Mouse (Mus musculus): ENCODE measurements around the gene Fcrl6. TPM values are rescaled to one million over a fixed set of nuclear protein-coding genes. Genes with fewer than 3 reads are reported as not detected.

The Fcrl6 gene
- total and polyA plus RNA-seq, 2 experiments: not detected

- H3K9ac ChIP-seq (ENCODE audit: low read depth, low read length): no peak overlapping the region
- TF ChIP-seq CTCF (IDR thresholded peaks at IDR 0.05; ENCODE audit: low read depth, low read length) (no peak), POLR2A (IDR thresholded peaks at IDR 0.05; ENCODE audit: extremely low read depth, insufficient read depth, low read length) (no peak)
- WGBS: 86% methylated on average over 4 of the region's 4 CpGs
Measured at GRCm38 (mm10) chr1:172618141-172618540, 15.8 kb upstream of the Fcrl6 start.

GRCm38 (mm10) chr1:172617365-172618076, 15.2 kb upstream of the Fcrl6 start:
- Histone ChIP-seq H3K36me3 (ENCODE audit: control insufficient read depth, insufficient read depth, low read length) (no peaks in the 10 kb centered on the region), H3K27ac (replicated peaks; ENCODE audit: insufficient read depth, low read depth, low read length) (no peak overlapping the region), H3K79me2 (ENCODE audit: control insufficient read depth, insufficient read depth, low read length) (no peaks in the 10 kb centered on the region), H3K4me1 (ENCODE audit: control insufficient read depth, insufficient read depth, low read length) (no peaks in the 10 kb centered on the region), H3K9ac (ENCODE audit: low read depth, low read length) (no peak overlapping the region), H3K4me3 (ENCODE audit: insufficient read depth, low read depth, low read length) (no peak overlapping the region), H3K27me3 (ENCODE audit: control insufficient read depth, insufficient read depth, low read length) (peaks cover 9% of the 10 kb centered on the region)
- TF ChIP-seq POLR2A (IDR thresholded peaks at IDR 0.05; ENCODE audit: extremely low read depth, insufficient read depth, low read length) (no peak), CTCF (IDR thresholded peaks at IDR 0.05; ENCODE audit: low read depth, low read length) (no peak)
- WGBS: 53% methylated on average over 14 of the region's 14 CpGs
- DNase-seq (ENCODE audit: extremely low read depth, low read depth, low spot score): no peak

More at GRCm38 (mm10) chr1:172618141-172618540, 15.8 kb upstream of the Fcrl6 start:
- no peak for DNase-seq (ENCODE audit: extremely low read depth, low read depth, low spot score)
- no peak overlapping the region for H3K4me3 ChIP-seq (ENCODE audit: insufficient read depth, low read depth, low read length)
- H3K36me3 ChIP-seq (ENCODE audit: control insufficient read depth, insufficient read depth, low read length): no peaks in the 10 kb centered on the region
- no peaks in the 10 kb centered on the region for H3K4me1 ChIP-seq (ENCODE audit: control insufficient read depth, insufficient read depth, low read length)
- H3K27me3 ChIP-seq (ENCODE audit: control insufficient read depth, insufficient read depth, low read length): peaks cover 9% of the 10 kb centered on the region
- no peaks in the 10 kb centered on the region for H3K79me2 ChIP-seq (ENCODE audit: control insufficient read depth, insufficient read depth, low read length)
- H3K27ac ChIP-seq (replicated peaks; ENCODE audit: insufficient read depth, low read depth, low read length): no peak overlapping the region

- no peak overlapping the region for H3K4me3 ChIP-seq (ENCODE audit: insufficient read depth, low read depth, low read length)
- H3K27ac ChIP-seq (replicated peaks; ENCODE audit: insufficient read depth, low read depth, low read length): no peak overlapping the region
- no peaks in the 10 kb centered on the region for H3K4me1 ChIP-seq (ENCODE audit: control insufficient read depth, insufficient read depth, low read length)
- no peak for TF ChIP-seq CTCF (IDR thresholded peaks at IDR 0.05; ENCODE audit: low read depth, low read length)
- TF ChIP-seq POLR2A (IDR thresholded peaks at IDR 0.05; ENCODE audit: extremely low read depth, insufficient read depth, low read length): no peak
- WGBS: 16% methylated on average over 22 of the region's 22 CpGs
- no peaks in the 10 kb centered on the region for H3K79me2 ChIP-seq (ENCODE audit: control insufficient read depth, insufficient read depth, low read length)
- no peaks in the 10 kb centered on the region for H3K36me3 ChIP-seq (ENCODE audit: control insufficient read depth, insufficient read depth, low read length)
- DNase-seq (ENCODE audit: extremely low read depth, low read depth, low spot score): no peak
- H3K9ac ChIP-seq (ENCODE audit: low read depth, low read length): no peak overlapping the region
- H3K27me3 ChIP-seq (ENCODE audit: control insufficient read depth, insufficient read depth, low read length): peaks cover 9% of the 10 kb centered on the region
Measured at GRCm38 (mm10) chr1:172616537-172617300, 14.4 kb upstream of the Fcrl6 start.

- H3K79me2 ChIP-seq (ENCODE audit: control insufficient read depth, insufficient read depth, low read length): no peaks in the 10 kb centered on the region
- H3K4me3 ChIP-seq (ENCODE audit: insufficient read depth, low read depth, low read length): no peak overlapping the region
- no peak for DNase-seq (ENCODE audit: extremely low read depth, low read depth, low spot score)
- H3K9ac ChIP-seq (ENCODE audit: low read depth, low read length): no peak overlapping the region
- no peak for TF ChIP-seq CTCF (IDR thresholded peaks at IDR 0.05; ENCODE audit: low read depth, low read length)
- peaks cover 9% of the 10 kb centered on the region for H3K27me3 ChIP-seq (ENCODE audit: control insufficient read depth, insufficient read depth, low read length)
- H3K4me1 ChIP-seq (ENCODE audit: control insufficient read depth, insufficient read depth, low read length): no peaks in the 10 kb centered on the region
- no peak overlapping the region for H3K27ac ChIP-seq (replicated peaks; ENCODE audit: insufficient read depth, low read depth, low read length)
- 48% methylated on average over 4 of the region's 4 CpGs for WGBS
- H3K36me3 ChIP-seq (ENCODE audit: control insufficient read depth, insufficient read depth, low read length): no peaks in the 10 kb centered on the region
Measured at GRCm38 (mm10) chr1:172615412-172615811, 13.1 kb upstream of the Fcrl6 start.

GRCm38 (mm10) chr1:172614654-172615053, 12.3 kb upstream of the Fcrl6 start:
- H3K4me3 ChIP-seq (ENCODE audit: insufficient read depth, low read depth, low read length): no peak overlapping the region
- TF ChIP-seq CTCF (IDR thresholded peaks at IDR 0.05; ENCODE audit: low read depth, low read length) (no peak), POLR2A (IDR thresholded peaks at IDR 0.05; ENCODE audit: extremely low read depth, insufficient read depth, low read length) (no peak)
- peaks cover 9% of the 10 kb centered on the region for H3K27me3 ChIP-seq (ENCODE audit: control insufficient read depth, insufficient read depth, low read length)
- H3K9ac ChIP-seq (ENCODE audit: low read depth, low read length): no peak overlapping the region
- H3K27ac ChIP-seq (replicated peaks; ENCODE audit: insufficient read depth, low read depth, low read length): no peak overlapping the region
- no peaks in the 10 kb centered on the region for H3K36me3 ChIP-seq (ENCODE audit: control insufficient read depth, insufficient read depth, low read length)
- H3K4me1 ChIP-seq (ENCODE audit: control insufficient read depth, insufficient read depth, low read length): no peaks in the 10 kb centered on the region
- 86% methylated on average over 10 of the region's 10 CpGs for WGBS
- no peak for DNase-seq (ENCODE audit: extremely low read depth, low read depth, low spot score)
- no peaks in the 10 kb centered on the region for H3K79me2 ChIP-seq (ENCODE audit: control insufficient read depth, insufficient read depth, low read length)

GRCm38 (mm10) chr1:172612745-172613144, 10.4 kb upstream of the Fcrl6 start:
- H3K27me3 ChIP-seq (ENCODE audit: control insufficient read depth, insufficient read depth, low read length): peaks cover 9% of the 10 kb centered on the region
- WGBS: 33% methylated on average over 1 of the region's 1 CpGs
- DNase-seq (ENCODE audit: extremely low read depth, low read depth, low spot score): no peak

More at GRCm38 (mm10) chr1:172612745-172613144, 10.4 kb upstream of the Fcrl6 start:
- Histone ChIP-seq H3K79me2 (ENCODE audit: control insufficient read depth, insufficient read depth, low read length) (no peaks in the 10 kb centered on the region), H3K4me1 (ENCODE audit: control insufficient read depth, insufficient read depth, low read length) (no peaks in the 10 kb centered on the region), H3K27ac (replicated peaks; ENCODE audit: insufficient read depth, low read depth, low read length) (no peak overlapping the region), H3K4me3 (ENCODE audit: insufficient read depth, low read depth, low read length) (no peak overlapping the region), H3K9ac (ENCODE audit: low read depth, low read length) (no peak overlapping the region), H3K36me3 (ENCODE audit: control insufficient read depth, insufficient read depth, low read length) (no peaks in the 10 kb centered on the region)
- no peak for TF ChIP-seq POLR2A (IDR thresholded peaks at IDR 0.05; ENCODE audit: extremely low read depth, insufficient read depth, low read length)
- no peak for TF ChIP-seq CTCF (IDR thresholded peaks at IDR 0.05; ENCODE audit: low read depth, low read length)
